Mouse (Mus musculus): ENCODE results near the gene Efcab3. TPM values are rescaled to one million over a fixed set of nuclear protein-coding genes. Genes with fewer than 3 reads are reported as not detected.

Efcab3 gene
- polyA plus RNA-seq, 1 experiment from 2014 or later, result not detected

GRCm38 (mm10) chr11:105149353-105149752 is 86.0 kb downstream of the Efcab3 start:
- no peaks in the 10 kb centered on the region for H3K36me3 ChIP-seq (replicated peaks)
- no peak overlapping the region for H3K9ac ChIP-seq
- no peak overlapping the region for H3K4me2 ChIP-seq
- H3K27ac ChIP-seq (replicated peaks), result peak overlapping the region; percentile 75
- no peaks in the 10 kb centered on the region for H3K9me3 ChIP-seq (replicated peaks)
- 30% methylated on average over 3 of the region's 3 CpGs for WGBS (ENCODE audit: insufficient replicate concordance)
- no peaks in the 10 kb centered on the region for H3K27me3 ChIP-seq
- no peak overlapping the region for H3K4me3 ChIP-seq (replicated peaks)
- no peak for ATAC-seq (ENCODE audit: insufficient read depth)
- H3K4me1 ChIP-seq (replicated peaks), result peaks cover 68% of the 10 kb centered on the region

- Histone ChIP-seq H3K27me3 (no peaks in the 10 kb centered on the region), H3K27ac (replicated peaks) (peak overlapping the region; percentile 92), H3K4me2 (no peak overlapping the region), H3K4me3 (replicated peaks) (no peak overlapping the region), H3K36me3 (replicated peaks) (no peaks in the 10 kb centered on the region), H3K4me1 (replicated peaks) (peaks cover 68% of the 10 kb centered on the region), H3K9ac (no peak overlapping the region), H3K9me3 (replicated peaks) (no peaks in the 10 kb centered on the region)
- 50% methylated on average over 1 of the region's 1 CpGs for WGBS (ENCODE audit: insufficient replicate concordance)
- ATAC-seq (ENCODE audit: insufficient read depth), result no peak
Measured at GRCm38 (mm10) chr11:105149766-105150165, 86.4 kb downstream of the Efcab3 start.

- H3K9me3 ChIP-seq (replicated peaks), result no peaks in the 10 kb centered on the region
- peak overlapping the region; percentile 92 for H3K27ac ChIP-seq (replicated peaks)
- H3K4me3 ChIP-seq (replicated peaks), result no peak overlapping the region
- no peaks in the 10 kb centered on the region for H3K27me3 ChIP-seq
- ATAC-seq (ENCODE audit: insufficient read depth), result no peak
- WGBS (ENCODE audit: insufficient replicate concordance), result 56% methylated on average over 4 of the region's 4 CpGs
- peaks cover 66% of the 10 kb centered on the region for H3K4me1 ChIP-seq (replicated peaks)
- H3K36me3 ChIP-seq (replicated peaks), result no peaks in the 10 kb centered on the region
- no peak overlapping the region for H3K9ac ChIP-seq
- H3K4me2 ChIP-seq, result no peak overlapping the region
Measured at GRCm38 (mm10) chr11:105150691-105151090, 87.3 kb downstream of the Efcab3 start.

GRCm38 (mm10) chr11:105151226-105152016 is 88.0 kb downstream of the Efcab3 start:
- ATAC-seq (ENCODE audit: insufficient read depth), result no peak
- Histone ChIP-seq H3K9ac (peak overlapping the region; percentile 46; the same call in 1 of the 2 replicates), H3K4me3 (replicated peaks) (0 out of 2 replicates have a peak overlapping the region, but pooled peaks have one; percentile 2), H3K36me3 (replicated peaks) (no peaks in the 10 kb centered on the region), H3K9me3 (replicated peaks) (no peaks in the 10 kb centered on the region), H3K27me3 (no peaks in the 10 kb centered on the region), H3K4me2 (peak overlapping the region; percentile 73), H3K4me1 (replicated peaks) (peaks cover 71% of the 10 kb centered on the region), H3K27ac (replicated peaks) (peak overlapping the region; percentile 92)
- 18% methylated on average over 19 of the region's 19 CpGs for WGBS (ENCODE audit: insufficient replicate concordance)

GRCm38 (mm10) chr11:105152017-105152300 is 88.6 kb downstream of the Efcab3 start:
- no peaks in the 10 kb centered on the region for H3K9me3 ChIP-seq (replicated peaks)
- no peak for ATAC-seq (ENCODE audit: insufficient read depth)
- peak overlapping the region; percentile 92 for H3K27ac ChIP-seq (replicated peaks)
- H3K4me2 ChIP-seq, result peak overlapping the region; percentile 73
- H3K36me3 ChIP-seq (replicated peaks), result no peaks in the 10 kb centered on the region
- H3K4me3 ChIP-seq (replicated peaks), result no peak overlapping the region
- H3K4me1 ChIP-seq (replicated peaks), result peaks cover 77% of the 10 kb centered on the region
- H3K9ac ChIP-seq, result peak overlapping the region; percentile 46; the same call in 1 of the 2 replicates
- no peaks in the 10 kb centered on the region for H3K27me3 ChIP-seq
- 16% methylated on average over 4 of the region's 4 CpGs for WGBS (ENCODE audit: insufficient replicate concordance)

- peak overlapping the region; percentile 39 for H3K9ac ChIP-seq
- peaks cover 81% of the 10 kb centered on the region for H3K4me1 ChIP-seq (replicated peaks)
- H3K9me3 ChIP-seq (replicated peaks), result no peaks in the 10 kb centered on the region
- peak overlapping the region; percentile 92 for H3K27ac ChIP-seq (replicated peaks)
- H3K4me3 ChIP-seq (replicated peaks), result peak overlapping the region; percentile 35
- WGBS (ENCODE audit: insufficient replicate concordance), result 27% methylated on average over 11 of the region's 11 CpGs
- H3K27me3 ChIP-seq, result no peaks in the 10 kb centered on the region
- H3K36me3 ChIP-seq (replicated peaks), result no peaks in the 10 kb centered on the region
- ATAC-seq (ENCODE audit: insufficient read depth), result peak; percentile 88
- peak overlapping the region; percentile 73 for H3K4me2 ChIP-seq
Measured at GRCm38 (mm10) chr11:105152357-105152899, 89.0 kb downstream of the Efcab3 start.

GRCm38 (mm10) chr11:105153068-105153833 is 89.9 kb downstream of the Efcab3 start:
- ATAC-seq (ENCODE audit: insufficient read depth), result peak; percentile 81
- H3K27me3 ChIP-seq, result no peaks in the 10 kb centered on the region
- peaks cover 88% of the 10 kb centered on the region for H3K4me1 ChIP-seq (replicated peaks)
- H3K9ac ChIP-seq, result peak overlapping the region; percentile 39
- WGBS (ENCODE audit: insufficient replicate concordance), result 21% methylated on average over 12 of the region's 12 CpGs
- H3K4me3 ChIP-seq (replicated peaks), result peak overlapping the region; percentile 35
- peak overlapping the region; percentile 73 for H3K4me2 ChIP-seq
- H3K36me3 ChIP-seq (replicated peaks), result no peaks in the 10 kb centered on the region
- peak overlapping the region; percentile 92 for H3K27ac ChIP-seq (replicated peaks)
- H3K9me3 ChIP-seq (replicated peaks), result no peaks in the 10 kb centered on the region

GRCm38 (mm10) chr11:105155915-105156314 is 92.5 kb downstream of the Efcab3 start:
- Histone ChIP-seq H3K4me3 (replicated peaks) (no peak overlapping the region), H3K27me3 (no peaks in the 10 kb centered on the region), H3K9ac (no peak overlapping the region), H3K4me2 (no peak overlapping the region), H3K27ac (replicated peaks) (peak overlapping the region; percentile 70), H3K36me3 (replicated peaks) (no peaks in the 10 kb centered on the region), H3K9me3 (replicated peaks) (no peaks in the 10 kb centered on the region), H3K4me1 (replicated peaks) (peaks cover 88% of the 10 kb centered on the region)
- WGBS (ENCODE audit: insufficient replicate concordance), result 54% methylated on average over 4 of the region's 4 CpGs
- ATAC-seq (ENCODE audit: insufficient read depth), result no peak

- Histone ChIP-seq H3K4me1 (replicated peaks) (peaks cover 79% of the 10 kb centered on the region), H3K36me3 (replicated peaks) (no peaks in the 10 kb centered on the region), H3K4me2 (peak overlapping the region; percentile 51), H3K4me3 (replicated peaks) (peak overlapping the region; percentile 27), H3K9ac (peak overlapping the region; percentile 27; the same call in 1 of the 2 replicates), H3K9me3 (replicated peaks) (no peaks in the 10 kb centered on the region), H3K27me3 (no peaks in the 10 kb centered on the region), H3K27ac (replicated peaks) (peak overlapping the region; percentile 70)
- no peak for ATAC-seq (ENCODE audit: insufficient read depth)
- 56% methylated on average over 19 of the region's 19 CpGs for WGBS (ENCODE audit: insufficient replicate concordance)
Measured at GRCm38 (mm10) chr11:105156748-105157267, 93.4 kb downstream of the Efcab3 start.

- Histone ChIP-seq H3K36me3 (replicated peaks) (no peaks in the 10 kb centered on the region), H3K4me1 (replicated peaks) (peaks cover 67% of the 10 kb centered on the region), H3K9me3 (replicated peaks) (no peaks in the 10 kb centered on the region), H3K27me3 (no peaks in the 10 kb centered on the region), H3K4me2 (peak overlapping the region; percentile 51), H3K4me3 (replicated peaks) (peak overlapping the region; percentile 0; the same call in 1 of the 2 replicates), H3K27ac (replicated peaks) (0 out of 2 replicates have a peak overlapping the region, but pooled peaks have one; percentile 70), H3K9ac (no peak overlapping the region)
- no peak for ATAC-seq (ENCODE audit: insufficient read depth)
Measured at GRCm38 (mm10) chr11:105158047-105158446, 94.7 kb downstream of the Efcab3 start.

Measured in liver, embryonic 15.5 days (tissue).